Mouse (Mus musculus) neural tube, postnatal 0 days (tissue): Measurements from ENCODE around the gene Slc4a10. TPM values are rescaled to one million over a fixed set of nuclear protein-coding genes. Genes with fewer than 3 reads are reported as not detected.

Experiments used
- polyA plus RNA-seq: library from polyadenylated mRNA; unstranded; fragments of >200 nt; fragmentation: Nextera tagmentation; extraction: Ambion mirVana; gene quantifications from 2 replicates; pipeline ENCODE4 v1.2.1, GENCODE M21; 2015

The Slc4a10 gene
- polyA plus RNA-seq: 24.1 and 24.3 TPM in 2 replicates

GRCm38 (mm10) chr2:62046421-62046845 lies at the start of gene Slc4a10:
Gene Slc4a10 (plus strand): TSS chr2:62046462.

Other genes starting within 250 kb of the Slc4a10 start
- gene Tbr1, start 243.5 kb upstream of the Slc4a10 start, polyA plus RNA-seq: 0.17 TPM in 2 replicates